Mouse (Mus musculus): ENCODE measurements around the gene Gm49661. TPM values are rescaled to one million over a fixed set of nuclear protein-coding genes. Genes with fewer than 3 reads are reported as not detected.

Gene Gm49661
- not detected in 2 replicates for polyA plus RNA-seq (2016; fragmentation: Nextera tagmentation; extraction: Ambion mirVana)

DNA sequence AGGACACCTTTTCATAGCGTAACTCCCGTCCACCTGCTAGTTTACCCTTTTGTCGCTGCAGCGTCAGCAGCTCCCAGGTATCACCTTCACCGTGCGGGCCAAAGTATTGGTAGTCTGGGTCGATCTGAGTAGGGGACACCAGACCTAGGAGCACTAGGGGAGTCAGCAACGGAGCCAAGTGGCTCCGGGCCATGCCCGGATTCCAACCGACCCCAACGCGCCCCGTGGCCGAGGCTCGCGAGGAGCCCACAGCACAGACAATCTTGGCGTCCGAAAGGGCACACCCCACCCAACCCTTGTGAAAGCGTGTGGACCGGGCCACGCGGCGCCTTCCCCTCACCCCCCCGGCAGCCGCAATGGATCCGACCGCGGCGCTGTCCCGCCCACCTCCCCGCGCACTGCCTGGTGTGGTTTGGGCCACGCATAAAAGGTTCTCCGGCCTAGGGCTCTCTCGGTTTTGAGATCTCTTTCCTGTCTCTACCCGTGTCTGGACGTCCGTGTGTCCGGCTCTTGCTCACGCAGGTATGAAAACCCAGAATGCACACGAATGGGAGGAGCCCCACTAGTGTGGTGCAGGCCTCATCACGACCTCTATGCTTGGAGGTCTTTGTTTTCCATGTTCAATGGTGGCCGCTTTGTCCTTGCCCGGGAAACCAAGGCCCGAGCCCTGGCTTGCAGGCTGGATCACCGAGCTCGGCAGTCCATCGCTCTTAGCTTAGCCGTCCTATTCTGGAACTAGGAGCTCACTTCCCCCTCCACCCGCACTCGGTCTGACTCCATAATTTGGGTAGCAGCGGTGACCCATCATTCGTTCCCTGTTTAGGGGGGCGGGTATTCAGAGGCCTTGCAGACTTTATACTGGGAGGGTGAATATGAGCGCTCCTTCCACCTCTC is at the start of gene Gm49661, which contains the start of the genes Prdx2 and Rnaseh2a:
Gm49661 (minus strand) TSS at position 193 of the 894 bp plus-strand sequence.
Prdx2 (plus strand) TSS at position 347 of the 894 bp plus-strand sequence.
Rnaseh2a (minus strand) TSS at position 527 of the 894 bp plus-strand sequence.
- Histone ChIP-seq H3K4me3 (peak within 1 kb of the TSS; percentile 87), H3K4me1 (peaks cover 60% of the 10 kb centered on the region), H3K36me3 (replicated peaks) (peaks cover 42% of the 10 kb centered on the region), H3K9me3 (no peaks in the 10 kb centered on the region), H3K27ac (peak within 1 kb of the TSS; percentile 98), H3K27me3 (ENCODE audit: poor library complexity, severe bottlenecking) (no peaks in the 10 kb centered on the region)
- WGBS, result under 1% methylated on average over 56 of the region's 56 CpGs
- peak; percentile 84 for DNase-seq (ENCODE audit: extremely low spot score, low spot score)

GRCm38 (mm10) chr8:85017209-85017608 is 48.0 kb upstream of the Gm49661 start:
- no peak for DNase-seq (ENCODE audit: extremely low spot score, low spot score)
- Histone ChIP-seq H3K9me3 (no peaks in the 10 kb centered on the region), H3K27me3 (ENCODE audit: poor library complexity, severe bottlenecking) (peaks cover 28% of the 10 kb centered on the region), H3K27ac (no peak overlapping the region), H3K4me3 (no peak overlapping the region), H3K4me1 (peaks cover 16% of the 10 kb centered on the region), H3K36me3 (replicated peaks) (peaks cover 55% of the 10 kb centered on the region)
- WGBS, result 32% methylated on average over 5 of the region's 5 CpGs

GRCm38 (mm10) chr8:85016724-85017123 is 47.5 kb upstream of the Gm49661 start:
- 70% methylated on average over 10 of the region's 10 CpGs for WGBS
- Histone ChIP-seq H3K4me1 (peaks cover 16% of the 10 kb centered on the region), H3K4me3 (no peak overlapping the region), H3K9me3 (no peaks in the 10 kb centered on the region), H3K27me3 (ENCODE audit: poor library complexity, severe bottlenecking) (peaks cover 33% of the 10 kb centered on the region), H3K27ac (no peak overlapping the region), H3K36me3 (replicated peaks) (peaks cover 51% of the 10 kb centered on the region)
- no peak for DNase-seq (ENCODE audit: extremely low spot score, low spot score)

DNA sequence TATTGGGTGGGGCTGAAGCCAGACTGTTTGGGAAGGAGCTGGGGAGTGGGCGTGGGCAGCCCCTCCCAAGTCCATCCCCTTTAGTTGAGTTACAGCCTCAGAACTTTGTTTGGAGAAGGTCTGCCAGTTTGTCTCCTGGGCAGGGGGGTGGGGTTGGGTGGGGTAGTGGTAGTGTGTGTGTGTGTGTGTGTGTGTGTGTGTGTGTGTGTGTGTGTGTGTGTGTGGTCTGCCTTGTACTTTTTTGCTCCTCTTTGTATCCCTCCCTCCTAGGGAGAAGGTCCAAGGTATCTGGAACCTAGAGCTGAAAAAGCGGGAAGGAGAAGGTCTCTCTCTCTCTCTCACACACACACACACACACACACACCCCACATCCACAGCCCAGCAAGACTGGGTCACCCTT is 45.2 kb upstream of the Gm49661 start, which contains the start of gene Best2:
Best2 (minus strand) TSS at position 101 of the 400 bp plus-strand sequence.
- 59% methylated on average over 1 of the region's 2 CpGs for WGBS
- Histone ChIP-seq H3K27me3 (ENCODE audit: poor library complexity, severe bottlenecking) (peaks cover 50% of the 10 kb centered on the region), H3K4me3 (peak within 1 kb of the TSS; percentile 49), H3K9me3 (no peaks in the 10 kb centered on the region), H3K27ac (peak within 1 kb of the TSS; percentile 68), H3K36me3 (replicated peaks) (peaks cover 28% of the 10 kb centered on the region), H3K4me1 (peaks cover 20% of the 10 kb centered on the region)
- DNase-seq (ENCODE audit: extremely low spot score, low spot score), result no peak

- Histone ChIP-seq H3K36me3 (replicated peaks) (peaks cover 17% of the 10 kb centered on the region), H3K4me3 (peak overlapping the region; percentile 49), H3K27ac (peak overlapping the region; percentile 68), H3K4me1 (peaks cover 20% of the 10 kb centered on the region), H3K27me3 (ENCODE audit: poor library complexity, severe bottlenecking) (peaks cover 61% of the 10 kb centered on the region), H3K9me3 (no peaks in the 10 kb centered on the region)
- peak; percentile 77 for DNase-seq (ENCODE audit: extremely low spot score, low spot score)
- 7% methylated on average over 25 of the region's 26 CpGs for WGBS
Measured at GRCm38 (mm10) chr8:85013230-85013840, 44.1 kb upstream of the Gm49661 start.

DNA sequence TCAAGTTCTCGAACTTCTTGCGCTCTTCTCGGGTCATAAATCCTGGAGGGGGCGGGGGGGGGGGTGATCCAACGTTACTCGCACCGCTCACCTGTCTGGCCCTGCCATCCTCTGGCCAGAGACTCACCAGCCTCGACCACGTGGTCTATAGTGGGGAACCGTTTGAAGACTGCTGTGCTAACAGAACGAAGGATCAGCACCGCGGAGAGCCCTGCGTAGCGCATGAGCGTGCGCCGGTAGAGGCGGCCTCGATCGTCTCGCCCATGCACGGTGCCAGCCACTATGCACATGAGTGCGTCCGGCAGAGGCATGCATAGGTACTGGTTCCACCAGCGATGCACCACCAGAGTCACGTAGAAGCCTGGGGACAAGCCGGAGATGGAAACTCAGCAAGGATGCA is 42.0 kb upstream of the Gm49661 start:
- no peak for DNase-seq (ENCODE audit: extremely low spot score, low spot score)
- H3K9me3 ChIP-seq, result no peaks in the 10 kb centered on the region
- H3K27ac ChIP-seq, result no peak overlapping the region
- 19% methylated on average over 28 of the region's 28 CpGs for WGBS
- H3K4me1 ChIP-seq, result peaks cover 15% of the 10 kb centered on the region
- no peak overlapping the region for H3K4me3 ChIP-seq
- H3K27me3 ChIP-seq (ENCODE audit: poor library complexity, severe bottlenecking), result peaks cover 79% of the 10 kb centered on the region
- H3K36me3 ChIP-seq (replicated peaks), result no peaks in the 10 kb centered on the region

- H3K4me1 ChIP-seq, result peaks cover 9% of the 10 kb centered on the region; the same call in 1 of the 2 replicates
- peaks cover 56% of the 10 kb centered on the region for H3K27me3 ChIP-seq (ENCODE audit: poor library complexity, severe bottlenecking)
- no peak overlapping the region for H3K4me3 ChIP-seq
- 17% methylated on average over 25 of the region's 25 CpGs for WGBS
- no peaks in the 10 kb centered on the region for H3K9me3 ChIP-seq
- no peaks in the 10 kb centered on the region for H3K36me3 ChIP-seq (replicated peaks)
- H3K27ac ChIP-seq, result no peak overlapping the region
- DNase-seq (ENCODE audit: extremely low spot score, low spot score), result no peak
Measured at GRCm38 (mm10) chr8:85007686-85008085, 38.5 kb upstream of the Gm49661 start.

GRCm38 (mm10) chr8:84997649-84998295 is 28.5 kb upstream of the Gm49661 start:
- Histone ChIP-seq H3K4me3 (peak overlapping the region; percentile 37), H3K36me3 (replicated peaks) (peaks cover 8% of the 10 kb centered on the region; the same call in 1 of the 2 replicates), H3K27ac (peak overlapping the region; percentile 77), H3K4me1 (peaks cover 21% of the 10 kb centered on the region), H3K27me3 (ENCODE audit: poor library complexity, severe bottlenecking) (peaks cover 49% of the 10 kb centered on the region), H3K9me3 (no peaks in the 10 kb centered on the region; the same call in 1 of the 2 replicates)
- 3% methylated on average over 19 of the region's 19 CpGs for WGBS
- DNase-seq (ENCODE audit: extremely low spot score, low spot score), result peak; percentile 90

DNA sequence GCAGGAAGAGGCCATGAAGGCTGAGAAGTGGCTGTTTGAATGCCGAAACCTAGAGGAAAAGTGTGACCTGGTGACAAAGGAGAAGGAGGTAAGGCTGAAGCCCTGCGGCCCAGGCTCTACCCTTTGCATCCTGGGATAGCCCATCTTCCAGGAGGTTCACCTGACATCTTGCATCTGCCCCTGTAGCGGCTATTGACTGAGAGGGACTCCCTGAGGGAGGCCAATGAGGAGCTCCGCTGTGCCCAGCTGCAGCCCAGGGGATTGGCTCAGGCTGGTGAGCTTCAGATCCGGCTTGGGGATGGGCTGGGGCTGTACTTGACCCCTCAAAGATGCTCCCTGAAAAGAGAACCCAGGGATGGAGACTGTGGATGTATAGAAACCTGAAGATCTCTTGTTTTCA is 27.7 kb upstream of the Gm49661 start:
- peaks cover 21% of the 10 kb centered on the region for H3K4me1 ChIP-seq
- no peak for DNase-seq (ENCODE audit: extremely low spot score, low spot score)
- no peak overlapping the region for H3K4me3 ChIP-seq
- peaks cover 49% of the 10 kb centered on the region for H3K27me3 ChIP-seq (ENCODE audit: poor library complexity, severe bottlenecking)
- no peak overlapping the region for H3K27ac ChIP-seq
- H3K36me3 ChIP-seq (replicated peaks), result 0 out of 2 replicates have a peak, but pooled peaks cover 8% of the 10 kb centered on the region
- WGBS, result 76% methylated on average over 5 of the region's 5 CpGs
- H3K9me3 ChIP-seq, result no peaks in the 10 kb centered on the region; the same call in 1 of the 2 replicates

DNA sequence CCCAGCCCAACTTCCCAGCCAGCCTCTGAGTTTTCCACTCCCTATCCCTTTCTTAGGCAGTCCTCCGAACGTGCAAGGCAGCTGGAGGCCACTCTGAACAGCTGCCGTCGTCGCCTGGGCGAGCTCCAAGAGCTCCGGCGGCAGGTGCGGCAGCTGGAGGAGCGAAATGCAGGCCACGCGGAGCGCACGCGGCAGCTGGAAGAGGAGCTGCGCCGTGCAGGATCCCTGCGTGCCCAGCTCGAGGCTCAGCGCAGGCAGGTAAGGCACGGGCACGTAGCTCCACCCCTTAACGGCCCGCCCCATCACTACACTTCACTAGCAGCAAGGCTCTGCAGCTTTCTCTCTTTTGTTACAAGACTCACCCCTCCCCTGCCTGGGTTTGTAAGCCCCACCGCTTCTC is 26.4 kb upstream of the Gm49661 start:
- Histone ChIP-seq H3K4me3 (peak overlapping the region; percentile 32; the same call in 1 of the 2 replicates), H3K36me3 (replicated peaks) (0 out of 2 replicates have a peak, but pooled peaks cover 8% of the 10 kb centered on the region)
- WGBS, result 27% methylated on average over 25 of the region's 25 CpGs

DNA sequence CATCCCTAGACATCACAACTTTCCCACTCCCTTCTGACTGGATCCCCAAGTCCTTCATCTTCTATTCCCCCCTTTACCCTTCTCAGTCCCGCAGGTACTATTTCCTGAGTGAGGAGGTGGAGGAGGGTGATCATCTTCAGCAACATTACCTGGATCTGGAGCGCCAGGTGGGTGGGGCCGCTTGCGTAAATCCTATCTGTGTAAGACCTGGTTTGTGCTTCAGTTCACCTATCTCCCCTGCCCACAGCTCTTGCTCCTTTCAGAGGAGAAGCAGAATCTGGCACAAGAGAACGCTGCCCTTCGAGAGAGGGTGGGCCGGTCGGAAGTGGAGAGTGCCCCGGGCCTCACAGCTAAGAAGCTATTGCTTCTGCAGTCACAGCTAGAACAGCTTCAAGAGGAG is 25.1 kb upstream of the Gm49661 start:
- Histone ChIP-seq H3K27me3 (ENCODE audit: poor library complexity, severe bottlenecking) (peaks cover 53% of the 10 kb centered on the region), H3K9me3 (no peaks in the 10 kb centered on the region; the same call in 1 of the 2 replicates), H3K36me3 (replicated peaks) (0 out of 2 replicates have a peak, but pooled peaks cover 8% of the 10 kb centered on the region), H3K4me1 (peaks cover 39% of the 10 kb centered on the region), H3K27ac (no peak overlapping the region), H3K4me3 (no peak overlapping the region)
- no peak for DNase-seq (ENCODE audit: extremely low spot score, low spot score)
- WGBS, result 94% methylated on average over 9 of the region's 9 CpGs

More for the DNA sequence above, 26.4 kb upstream of the Gm49661 start:
- Histone ChIP-seq H3K27ac (peak overlapping the region; percentile 52; the same call in 1 of the 2 replicates), H3K27me3 (ENCODE audit: poor library complexity, severe bottlenecking) (peaks cover 52% of the 10 kb centered on the region), H3K4me1 (peaks cover 29% of the 10 kb centered on the region), H3K9me3 (no peaks in the 10 kb centered on the region; the same call in 1 of the 2 replicates)
- no peak for DNase-seq (ENCODE audit: extremely low spot score, low spot score)

DNA sequence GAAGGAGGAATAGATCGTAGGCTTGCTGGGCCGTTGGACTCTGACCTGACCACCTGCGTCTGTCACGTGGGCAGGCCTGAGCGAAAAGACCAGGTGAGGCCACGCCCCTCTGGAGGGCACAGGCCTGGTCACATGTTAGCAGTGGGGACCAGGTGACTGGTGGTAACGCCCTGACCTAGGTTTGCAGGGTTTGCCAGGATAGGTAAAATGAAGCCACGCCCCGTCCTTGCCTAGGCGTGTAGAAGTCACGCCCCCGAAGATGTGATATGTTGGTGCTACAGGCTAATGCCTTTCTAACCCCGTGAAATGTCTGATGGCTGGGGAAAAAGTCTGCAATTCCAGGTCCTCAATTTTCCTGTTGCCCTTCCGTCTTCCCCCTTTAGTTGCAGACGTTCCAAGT is 21.6 kb upstream of the Gm49661 start:
- no peak for DNase-seq (ENCODE audit: extremely low spot score, low spot score)
- Histone ChIP-seq H3K4me1 (peaks cover 36% of the 10 kb centered on the region), H3K9me3 (no peaks in the 10 kb centered on the region), H3K36me3 (replicated peaks) (0 out of 2 replicates have a peak, but pooled peaks cover 7% of the 10 kb centered on the region), H3K27ac (peak overlapping the region; percentile 89), H3K4me3 (peak overlapping the region; percentile 73), H3K27me3 (ENCODE audit: poor library complexity, severe bottlenecking) (peaks cover 64% of the 10 kb centered on the region)
- under 1% methylated on average over 15 of the region's 15 CpGs for WGBS
